Mouse (Mus musculus): ENCODE results near the gene Trim25. TPM values are rescaled to one million over a fixed set of nuclear protein-coding genes. Genes with fewer than 3 reads are reported as not detected.
A peak's percentile ranks its signal among the peaks of the same experiment; 100 is the strongest.
"Not testable (repeated sequence)": the region's sequence is repeated elsewhere in the genome, so short reads cannot be mapped to it uniquely, and the experiment has no call there.

The Trim25 gene
- total and polyA plus RNA-seq, 3 experiments = 6.1 to 41.2 (median 19.5) TPM

DNA sequence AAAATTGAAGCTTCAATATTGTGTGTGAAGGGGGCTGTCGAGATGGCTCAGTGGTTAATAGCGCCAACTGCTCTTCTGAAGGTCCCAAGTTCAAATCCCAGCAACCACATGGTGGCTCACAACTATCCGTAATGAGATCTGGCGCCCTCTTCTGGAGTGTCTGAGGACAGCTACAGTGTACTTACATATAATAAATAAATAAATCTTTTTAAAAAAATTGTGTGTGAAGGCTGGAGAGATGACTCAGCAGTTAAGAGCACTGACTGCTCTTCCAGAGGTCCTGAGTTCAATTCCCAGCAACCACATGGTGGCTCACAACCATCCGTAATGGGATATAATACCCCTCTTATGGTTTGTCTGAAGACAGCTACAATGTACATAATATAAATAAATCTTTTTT is 1.8 kb upstream of the Trim25 start:
- H3K27ac ChIP-seq (ENCODE audit: insufficient read depth, low read depth); H3K4me3 ChIP-seq (replicated peaks in 1 of 3; ENCODE audit: low read depth in 2 of 3, low read length in 2 of 3, poor library complexity in 1 of 3); H3K9ac ChIP-seq (ENCODE audit: insufficient read depth, low read depth); H3K9me3 ChIP-seq (replicated peaks; ENCODE audit: low read length); DNase-seq (ENCODE audit: extremely low read depth); H3K27me3 ChIP-seq (replicated peaks); H3K4me2 ChIP-seq (ENCODE audit: insufficient read depth, low read depth, poor library complexity, severe bottlenecking); dilution Hi-C loops (cut with MboI; ENCODE audit: extremely low pct_ligation_motif_present, extremely low pct_unique_long_range_greater_than_20kb, low sequenced_read_pairs): not testable (repeated sequence)
- peak in 1 of 2 experiments; percentile 45; a peak in 2 of 4 replicates for TF ChIP-seq CTCF (conservative IDR thresholded peaks at IDR 0.05 in 1 of 2, IDR thresholded peaks at IDR 0.05 in 1 of 2; ENCODE audit: low read depth in 2 of 2, low read length in 2 of 2)
- Histone ChIP-seq H3K4me1 (ENCODE audit: control insufficient read depth in 1 of 2, insufficient read depth in 2 of 2) (peaks cover 15 to 55% of the 10 kb centered on the region in 2 experiments), H3K79me2 (replicated peaks; ENCODE audit: control insufficient read depth, extremely low read depth, insufficient read depth, poor library complexity, severe bottlenecking) (peaks cover 24% of the 10 kb centered on the region), H3K36me3 (replicated peaks in 1 of 2; ENCODE audit: control insufficient read depth in 1 of 2, insufficient read depth in 1 of 2, low read length in 1 of 2) (peaks cover 0 to 14% of the 10 kb centered on the region in 2 experiments)
- in situ Hi-C loops (cut with MboI; ENCODE audit: low pct_ligation_motif_present, low pct_unique_long_range_greater_than_20kb, low sequenced_read_pairs) = loop anchor here (10.0 kb wide), 1 partner anchor 307 kb away; the partner anchor contains the start of gene Nog

DNA sequence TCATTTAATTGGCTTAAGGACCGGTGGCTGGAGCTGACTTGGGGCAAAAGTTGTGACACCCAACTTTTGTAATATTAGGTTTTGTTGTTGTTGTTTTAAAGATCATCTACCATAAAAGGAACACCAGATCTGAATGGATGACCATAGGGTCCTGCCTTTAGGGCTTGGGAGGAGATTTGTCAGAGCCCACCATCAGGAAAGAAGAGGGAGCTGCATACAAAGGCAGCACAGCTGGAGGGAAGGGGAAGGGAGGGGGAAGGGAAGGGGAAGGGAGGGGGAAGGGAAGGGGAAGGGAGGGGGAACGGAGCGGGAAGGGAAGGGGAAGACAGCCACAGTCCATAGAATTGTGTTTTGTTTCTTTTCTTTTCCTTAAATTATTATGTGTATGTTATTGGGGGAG is 770 bp upstream of the Trim25 start:
- peaks cover 23 to 61% of the 10 kb centered on the region in 2 experiments for H3K4me1 ChIP-seq (ENCODE audit: control insufficient read depth in 1 of 2, insufficient read depth in 2 of 2)
- H3K4me2 ChIP-seq (ENCODE audit: insufficient read depth, low read depth, poor library complexity, severe bottlenecking) = peak overlapping the region; percentile 72; the same call in 1 of the 2 replicates
- dilution Hi-C loops (cut with MboI; ENCODE audit: extremely low pct_ligation_motif_present, extremely low pct_unique_long_range_greater_than_20kb, low sequenced_read_pairs) = no loop called here
- TF ChIP-seq IRF4 (IDR thresholded peaks at IDR 0.05; ENCODE audit: low read depth, low read length) (no peak), RAD21 (IDR thresholded peaks at IDR 0.05; ENCODE audit: low read depth, low read length) (no peak), ELF1 (IDR thresholded peaks at IDR 0.05; ENCODE audit: low read depth, low read length) (no peak), MEF2A (IDR thresholded peaks at IDR 0.05; ENCODE audit: borderline replicate concordance, low read depth, low read length) (no peak), MXI1 (IDR thresholded peaks at IDR 0.05; ENCODE audit: low read depth, low read length) (no peak), JUND (conservative IDR thresholded peaks at IDR 0.05; ENCODE audit: low read depth, low read length) (no peak), POLR2AphosphoS2 (IDR thresholded peaks at IDR 0.05; ENCODE audit: low read depth, low read length) (no peak), ZKSCAN1 (IDR thresholded peaks at IDR 0.05; ENCODE audit: borderline replicate concordance, low read depth, low read length) (no peak), TBP (conservative IDR thresholded peaks at IDR 0.05; ENCODE audit: low read depth, low read length) (no peak)
- H3K27ac ChIP-seq (ENCODE audit: insufficient read depth, low read depth) = no peak overlapping the region
- no peak overlapping the region for H3K9ac ChIP-seq (ENCODE audit: insufficient read depth, low read depth)
- peaks cover 0 to 23% of the 10 kb centered on the region in 2 experiments for H3K36me3 ChIP-seq (replicated peaks in 1 of 2; ENCODE audit: control insufficient read depth in 1 of 2, insufficient read depth in 1 of 2, low read length in 1 of 2)
- peak overlapping the region in 1 of 3 experiments; percentile 85 for H3K4me3 ChIP-seq (replicated peaks in 1 of 3; ENCODE audit: low read depth in 2 of 3, low read length in 2 of 3, poor library complexity in 1 of 3)
- no peaks in the 10 kb centered on the region for H3K9me3 ChIP-seq (replicated peaks; ENCODE audit: low read length)
- peaks cover 34% of the 10 kb centered on the region for H3K79me2 ChIP-seq (replicated peaks; ENCODE audit: control insufficient read depth, extremely low read depth, insufficient read depth, poor library complexity, severe bottlenecking)
- in situ Hi-C loops (cut with MboI; ENCODE audit: low pct_ligation_motif_present, low pct_unique_long_range_greater_than_20kb, low sequenced_read_pairs) = loop anchor here (10.0 kb wide), 1 partner anchor 306 kb away; the partner anchor contains the start of gene Nog
- DNase-seq (ENCODE audit: extremely low read depth) = no peak
- no peaks in the 10 kb centered on the region for H3K27me3 ChIP-seq (replicated peaks)

DNA sequence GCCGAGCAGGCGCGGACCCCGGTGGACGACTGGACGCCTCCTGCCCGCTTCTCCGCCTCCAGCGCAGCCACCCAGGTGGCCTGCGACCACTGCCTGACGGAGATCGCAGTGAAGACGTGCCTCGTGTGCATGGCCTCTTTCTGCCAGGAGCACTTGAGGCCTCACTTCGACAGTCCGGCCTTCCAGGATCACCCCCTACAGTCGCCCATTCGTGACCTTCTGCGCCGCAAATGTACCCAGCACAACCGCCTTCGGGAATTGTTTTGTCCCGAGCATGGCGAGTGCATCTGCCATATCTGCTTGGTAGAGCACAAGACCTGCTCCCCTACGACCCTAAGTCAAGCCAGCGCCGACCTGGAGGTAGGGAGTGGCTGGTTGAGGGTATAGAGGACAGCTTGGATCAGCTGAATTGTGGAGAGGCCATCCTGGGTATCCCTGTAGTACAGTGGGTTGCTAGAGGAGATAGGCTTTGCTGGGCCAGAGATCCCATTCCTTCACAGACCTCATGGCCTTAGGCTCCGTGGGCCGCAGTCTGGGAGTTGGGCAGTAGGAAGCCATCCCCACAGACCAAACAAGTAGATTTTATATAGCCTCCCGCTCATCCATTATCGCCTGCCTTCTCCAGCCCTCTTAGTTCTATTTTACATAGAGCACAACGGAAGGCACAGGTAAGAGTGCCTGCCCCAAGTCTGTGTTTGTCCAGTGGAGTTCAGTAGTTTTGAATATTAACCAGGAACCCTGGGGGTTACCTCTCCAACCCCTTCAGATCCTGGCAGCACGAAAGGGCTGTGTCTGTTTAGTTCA is 749 bp downstream of the Trim25 start:
- H3K36me3 ChIP-seq (replicated peaks in 1 of 2; ENCODE audit: control insufficient read depth in 1 of 2, insufficient read depth in 1 of 2, low read length in 1 of 2) = peaks cover 5 to 36% of the 10 kb centered on the region in 2 experiments
- H3K27me3 ChIP-seq (replicated peaks) = no peaks in the 10 kb centered on the region
- peak overlapping the region; percentile 58 for H3K4me2 ChIP-seq (ENCODE audit: insufficient read depth, low read depth, poor library complexity, severe bottlenecking)
- no peak for TF ChIP-seq EP300 (IDR thresholded peaks at IDR 0.05; ENCODE audit: low read length)
- no peak for TF ChIP-seq GABPA (IDR thresholded peaks at IDR 0.05; ENCODE audit: insufficient replicate concordance, low read depth, low read length)
- peak; percentile 30; the same call in 1 of the 2 replicates for TF ChIP-seq CHD1 (IDR thresholded peaks at IDR 0.05; ENCODE audit: low read depth, low read length)
- peak; percentile 44; the same call in 1 of the 2 replicates for TF ChIP-seq SIN3A (IDR thresholded peaks at IDR 0.05; ENCODE audit: low read length)
- no peak for DNase-seq (ENCODE audit: extremely low read depth)
- peak overlapping the region; percentile 50 for H3K9ac ChIP-seq (ENCODE audit: insufficient read depth, low read depth)
- H3K4me3 ChIP-seq (replicated peaks in 1 of 3; ENCODE audit: low read depth in 2 of 3, low read length in 2 of 3, poor library complexity in 1 of 3) = peak overlapping the region; percentile 76 to 85 (median 84)
- dilution Hi-C loops (cut with MboI; ENCODE audit: extremely low pct_ligation_motif_present, extremely low pct_unique_long_range_greater_than_20kb, low sequenced_read_pairs) = no loop called here
- H3K27ac ChIP-seq (ENCODE audit: insufficient read depth, low read depth) = peak overlapping the region; percentile 7
- in situ Hi-C loops (cut with MboI; ENCODE audit: low pct_ligation_motif_present, low pct_unique_long_range_greater_than_20kb, low sequenced_read_pairs) = loop anchor here (5.0 to 10.0 kb wide), 2 partner anchors 37 to 305 kb away; partner anchors contain the start of gene Nog
- peaks cover 37% of the 10 kb centered on the region for H3K79me2 ChIP-seq (replicated peaks; ENCODE audit: control insufficient read depth, extremely low read depth, insufficient read depth, poor library complexity, severe bottlenecking)
- H3K9me3 ChIP-seq (replicated peaks; ENCODE audit: low read length) = no peaks in the 10 kb centered on the region
- H3K4me1 ChIP-seq (ENCODE audit: control insufficient read depth in 1 of 2, insufficient read depth in 2 of 2) = peaks cover 26 to 61% of the 10 kb centered on the region in 2 experiments
